Mouse (Mus musculus) kidney, adult 2 months (tissue): ENCODE measurements at regions not wholly inside any gene's neighbourhood (a gene's known extent, or its start where the extent isn't known, plus 50 kb on each side); places are given as distances from the start of the nearest gene placed in this dataset.

Experiments
- DNase-seq: peaks from one replicate; pipeline ENCODE4 v3.0.0; 2021
- H3K27ac ChIP-seq: fragments of 200-500 bp; 2 replicates; pipeline ENCODE4 v1.5.1; 2012; ENCODE audit warnings: low read depth, low read length, control low read depth, inconsistent platforms; ENCODE audit not compliant: insufficient read depth
- H3K27me3 ChIP-seq: fragments of 200-500 bp; replicated peaks from 2 replicates; pipeline ENCODE4 v1.6.1; 2012; ENCODE audit warnings: mild to moderate bottlenecking, moderate library complexity, low read length, inconsistent platforms; ENCODE audit not compliant: control insufficient read depth, insufficient read depth
- H3K36me3 ChIP-seq: fragments of 200-500 bp; 2 replicates; pipeline ENCODE4 v1.6.1; 2012; ENCODE audit warnings: mild to moderate bottlenecking, moderate library complexity, low read length, inconsistent platforms; ENCODE audit not compliant: control insufficient read depth, insufficient read depth
- H3K4me1 ChIP-seq: fragments of 200-500 bp; 2 replicates; pipeline ENCODE4 v1.6.1; 2011; ENCODE audit warnings: low read length; ENCODE audit not compliant: control insufficient read depth, insufficient read depth
- H3K4me3 ChIP-seq: fragments of 200-500 bp; 2 replicates; pipeline ENCODE4 v1.5.1; 2011; ENCODE audit warnings: mild to moderate bottlenecking, low read depth, low read length, control low read depth; ENCODE audit not compliant: insufficient read depth
- CTCF ChIP-seq: fragments of 200-500 bp; conservative IDR thresholded peaks from 2 replicates; pipeline ENCODE4 v1.5.1; 2011; ENCODE audit warnings: low read depth, mild to moderate bottlenecking, control low read depth, low read length, moderate library complexity, mixed read lengths; ENCODE audit not compliant: insufficient read depth, insufficient read length
- POLR2A ChIP-seq: fragments of 200-500 bp; IDR thresholded peaks from one replicate; pipeline ENCODE4 v1.6.1; 2011; ENCODE audit warnings: low read depth, low read length, control low read depth
- WGBS: fragments of 180-500 bp; shearing (Covaris S2); methylation state at CpG from one replicate; pipeline ENCODE4 v1.1.7; 2018; 5-methylcytosine and 5-hydroxymethylcytosine counted together

DNA sequence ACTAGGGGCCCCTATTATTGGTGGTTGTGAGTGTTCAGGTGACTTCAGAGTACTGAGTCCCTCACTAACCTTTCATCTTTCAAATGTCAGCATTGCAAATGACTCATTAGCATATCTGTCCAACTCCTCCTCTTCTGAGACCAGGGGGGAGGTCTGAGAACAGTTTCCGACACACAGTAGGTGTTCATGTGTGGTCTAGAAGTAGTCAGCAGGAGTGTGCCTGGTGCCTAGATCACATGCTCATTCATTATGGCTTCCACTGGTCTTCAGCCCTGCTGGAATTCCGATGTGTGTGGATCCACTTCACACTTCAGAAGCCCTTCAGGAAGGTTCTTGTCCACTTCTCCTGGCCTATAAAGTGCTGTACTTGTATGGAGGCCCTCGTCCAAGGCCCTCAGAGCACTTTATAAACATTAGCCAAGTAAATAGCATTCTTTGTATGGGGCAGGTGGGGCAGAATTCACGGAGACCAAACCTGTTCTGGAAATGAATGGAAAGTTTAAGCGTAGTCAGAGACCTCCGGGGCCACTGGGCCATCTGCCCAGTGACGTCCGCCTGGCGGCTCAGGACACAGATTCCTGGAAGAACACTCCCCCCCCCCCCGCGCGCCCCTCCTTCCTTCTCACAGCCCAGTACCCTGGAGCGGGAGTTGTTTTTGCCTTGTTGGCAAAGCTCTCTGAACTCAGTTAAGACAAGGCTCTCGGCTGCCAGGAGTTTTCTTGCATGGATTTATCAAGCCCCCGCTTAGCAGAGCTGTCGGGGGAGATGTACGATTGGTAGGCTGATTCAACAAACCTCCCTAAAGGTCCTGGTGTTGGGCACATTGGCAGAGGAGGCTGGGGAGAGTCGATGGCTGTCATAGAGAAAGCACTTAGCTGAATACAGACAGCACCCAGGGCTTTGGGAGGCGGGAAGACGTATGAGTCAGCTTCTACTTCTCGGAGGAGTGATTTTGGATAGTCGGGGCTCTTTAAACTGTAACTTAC is 94.9 kb downstream of the 2410131K14Rik start:
- Histone ChIP-seq H3K4me1 (peaks cover 6% of the 10 kb centered on the region; the same call in 1 of the 2 replicates), H3K27me3 (no peaks in the 10 kb centered on the region), H3K4me3 (no peak overlapping the region), H3K27ac (peak overlapping the region; percentile 67), H3K36me3 (no peaks in the 10 kb centered on the region)
- 15% methylated on average over 22 of the region's 22 CpGs for WGBS
- TF ChIP-seq POLR2A: no peak
- no peak for TF ChIP-seq CTCF
- peak; percentile 95 for DNase-seq

DNA sequence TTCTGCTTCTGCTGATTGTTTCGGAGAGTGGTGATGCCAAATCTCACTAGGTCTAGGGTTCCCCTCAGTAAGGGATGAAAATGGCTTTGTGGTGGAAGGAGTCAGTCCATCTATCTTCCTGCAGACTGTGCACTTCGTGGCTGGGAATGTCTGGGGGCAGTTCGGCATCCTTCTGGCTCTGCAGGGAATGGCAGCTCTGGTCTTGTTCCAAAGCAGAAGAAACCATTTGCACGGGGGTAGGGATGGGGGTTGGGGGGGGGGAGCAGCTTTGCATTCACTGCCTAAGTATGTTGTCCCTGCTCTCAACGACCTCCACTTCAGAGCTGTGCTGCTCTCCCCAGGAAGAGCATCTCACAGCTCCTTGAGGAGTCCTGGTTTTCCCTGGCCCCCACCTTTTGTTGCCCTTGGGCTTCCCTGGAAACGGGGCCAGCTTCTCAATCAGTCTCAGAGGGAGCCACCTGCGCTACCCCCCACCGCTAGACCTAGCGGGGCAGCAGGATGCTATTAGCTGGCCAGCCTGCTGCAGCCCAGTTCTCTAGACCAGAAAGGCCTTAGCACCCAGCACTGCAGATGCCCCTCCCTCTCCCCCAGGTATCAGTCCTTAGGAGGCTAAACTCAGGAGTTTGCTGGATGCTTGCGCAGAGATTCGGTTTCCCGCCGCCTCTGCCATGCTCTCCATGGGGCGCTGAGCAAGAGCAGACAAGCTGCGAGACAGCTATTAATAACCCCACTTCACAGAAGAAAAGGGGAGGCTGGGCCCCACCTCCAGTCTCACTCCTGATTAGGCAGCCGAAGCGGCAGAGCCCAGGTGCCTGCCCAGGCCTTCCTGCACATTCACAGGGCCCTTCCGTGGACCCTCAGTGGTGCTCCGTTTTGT is 98.7 kb downstream of the 2410131K14Rik start:
- 46% methylated on average over 19 of the region's 19 CpGs for WGBS
- Histone ChIP-seq H3K4me1 (peaks cover 6% of the 10 kb centered on the region; the same call in 1 of the 2 replicates), H3K36me3 (no peaks in the 10 kb centered on the region), H3K27me3 (no peaks in the 10 kb centered on the region), H3K4me3 (no peak overlapping the region), H3K27ac (no peak overlapping the region)
- TF ChIP-seq POLR2A: no peak
- TF ChIP-seq CTCF: no peak
- DNase-seq: no peak

DNA sequence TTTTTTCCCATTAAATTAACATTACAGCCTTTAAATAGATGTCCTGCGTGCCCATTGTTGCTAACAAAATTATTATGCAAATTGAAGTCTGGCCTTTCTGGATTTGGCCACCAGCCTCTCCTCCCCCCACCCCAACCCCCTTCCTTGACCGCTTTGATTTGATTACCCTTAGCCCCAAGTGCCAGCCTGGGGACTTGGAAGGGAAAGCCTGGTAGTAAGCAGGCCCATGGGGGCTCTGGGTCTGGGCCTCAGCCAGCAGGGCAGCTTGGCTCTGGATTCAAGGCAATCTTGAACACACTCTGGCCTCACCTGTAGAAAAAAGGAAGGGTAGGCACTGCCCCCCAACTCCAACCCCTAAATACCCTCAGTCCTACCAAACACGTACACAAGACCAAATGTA is 100.2 kb downstream of the 2410131K14Rik start:
- 92% methylated on average over 3 of the region's 3 CpGs for WGBS
- Histone ChIP-seq H3K27ac (no peak overlapping the region), H3K27me3 (no peaks in the 10 kb centered on the region), H3K4me1 (peaks cover 2% of the 10 kb centered on the region; the same call in 1 of the 2 replicates), H3K4me3 (no peak overlapping the region), H3K36me3 (no peaks in the 10 kb centered on the region)
- no peak for DNase-seq
- no peak for TF ChIP-seq POLR2A
- TF ChIP-seq CTCF: no peak

DNA sequence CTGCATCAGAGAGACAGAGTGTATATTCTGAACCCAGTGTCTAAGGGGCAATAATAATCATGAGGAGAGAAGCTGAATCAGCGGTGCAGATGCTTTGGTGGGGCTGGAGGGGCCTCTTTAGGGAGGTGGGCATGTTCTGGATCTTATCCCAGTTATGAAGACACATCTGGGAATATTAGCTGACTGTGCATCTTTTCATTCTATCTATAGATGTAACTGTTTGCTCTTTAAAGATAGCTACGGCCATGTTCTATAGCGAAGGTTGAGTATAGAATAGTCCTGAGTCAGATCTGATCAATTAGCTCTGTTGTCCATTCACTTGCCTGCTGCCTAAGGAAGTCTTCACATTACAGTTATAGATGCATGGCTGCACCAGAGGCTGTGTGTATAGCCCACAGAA is 104.0 kb downstream of the 2410131K14Rik start:
- TF ChIP-seq POLR2A (no peak), CTCF (no peak)
- no peak overlapping the region for H3K4me3 ChIP-seq
- no peak overlapping the region for H3K27ac ChIP-seq
- no peaks in the 10 kb centered on the region for H3K4me1 ChIP-seq
- H3K36me3 ChIP-seq: no peaks in the 10 kb centered on the region
- H3K27me3 ChIP-seq: no peaks in the 10 kb centered on the region
- WGBS: 96% methylated on average over 3 of the region's 3 CpGs
- no peak for DNase-seq

DNA sequence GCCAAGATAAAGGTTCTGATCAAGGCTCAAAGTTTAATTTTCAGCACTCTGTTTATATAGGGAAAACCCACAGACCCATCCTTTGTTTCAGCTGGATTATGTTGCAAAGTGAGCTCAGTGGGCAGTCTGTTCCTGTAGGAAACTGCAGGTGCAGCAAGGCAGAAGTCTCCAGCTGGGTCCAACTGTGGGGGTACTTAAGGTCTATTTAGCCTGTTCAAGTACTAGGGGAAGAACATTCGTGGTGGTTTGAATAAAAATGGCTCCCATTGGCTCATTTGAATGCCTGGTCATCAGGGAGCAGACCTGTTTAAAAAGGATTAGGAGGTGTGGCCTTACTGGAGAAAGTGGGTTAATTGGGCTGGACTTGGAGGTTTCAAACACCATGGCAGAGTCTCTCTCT is 106.3 kb downstream of the 2410131K14Rik start:
- no peak overlapping the region for H3K27ac ChIP-seq
- no peak for TF ChIP-seq CTCF
- no peak for TF ChIP-seq POLR2A
- no peaks in the 10 kb centered on the region for H3K36me3 ChIP-seq
- H3K27me3 ChIP-seq: no peaks in the 10 kb centered on the region
- H3K4me3 ChIP-seq: no peak overlapping the region
- DNase-seq: no peak
- no peaks in the 10 kb centered on the region; the same call in 1 of the 2 replicates for H3K4me1 ChIP-seq
- 70% methylated on average over 1 of the region's 1 CpGs for WGBS

DNA sequence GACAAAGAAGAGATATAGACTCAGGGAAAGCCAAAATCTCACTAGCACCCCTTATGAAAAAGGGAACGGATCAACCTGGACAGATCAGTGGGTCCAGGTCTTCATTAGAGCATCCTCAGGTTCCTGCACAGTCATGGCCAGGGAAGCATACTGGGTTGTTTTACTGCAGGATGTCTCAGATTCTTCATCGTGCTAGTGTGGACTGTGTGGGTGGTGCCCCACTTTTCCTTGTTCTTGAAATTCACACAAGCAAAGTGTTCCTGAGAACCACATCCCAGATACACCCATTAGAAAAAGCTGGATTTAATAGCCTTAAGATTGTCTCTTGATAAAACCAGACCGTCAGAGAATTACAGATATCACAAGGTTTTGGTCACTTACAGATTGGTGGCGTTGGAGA is 107.1 kb downstream of the 2410131K14Rik start:
- no peak for TF ChIP-seq POLR2A
- TF ChIP-seq CTCF: no peak
- H3K36me3 ChIP-seq: no peaks in the 10 kb centered on the region
- H3K4me1 ChIP-seq: no peaks in the 10 kb centered on the region; the same call in 1 of the 2 replicates
- no peak overlapping the region for H3K4me3 ChIP-seq
- no peak for DNase-seq
- 97% methylated on average over 4 of the region's 4 CpGs for WGBS
- H3K27me3 ChIP-seq: no peaks in the 10 kb centered on the region
- H3K27ac ChIP-seq: no peak overlapping the region

DNA sequence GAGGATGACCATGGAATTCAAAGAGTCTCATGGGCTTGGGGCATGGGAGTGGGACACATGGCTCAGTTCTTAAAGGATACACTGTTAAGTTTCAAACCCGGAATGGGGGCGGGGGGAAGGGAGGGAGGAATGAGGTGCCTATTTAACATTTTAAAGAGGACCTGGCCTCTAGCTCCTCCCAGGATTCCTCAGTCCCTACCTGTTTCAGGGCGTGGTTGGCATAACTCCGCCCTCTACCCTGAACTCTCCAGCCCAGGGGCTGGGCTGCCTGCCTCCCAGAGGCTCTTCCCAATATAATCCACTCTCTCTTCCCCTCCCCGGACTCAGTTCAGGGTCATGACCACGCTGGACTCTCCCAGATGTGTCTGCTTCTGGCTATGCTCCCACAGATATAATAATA is 108.0 kb downstream of the 2410131K14Rik start:
- H3K27ac ChIP-seq: no peak overlapping the region
- 49% methylated on average over 6 of the region's 6 CpGs for WGBS
- DNase-seq: no peak
- no peaks in the 10 kb centered on the region for H3K36me3 ChIP-seq
- TF ChIP-seq POLR2A: no peak
- no peak for TF ChIP-seq CTCF
- no peaks in the 10 kb centered on the region; the same call in 1 of the 2 replicates for H3K4me1 ChIP-seq
- no peak overlapping the region for H3K4me3 ChIP-seq
- no peaks in the 10 kb centered on the region for H3K27me3 ChIP-seq
